Mouse (Mus musculus) kidney, postnatal 10 days (tissue): ENCODE results near the gene Vps4b.

ENCODE experiments used
- DNase-seq: peaks from one replicate; pipeline ENCODE4 v3.0.0; 2021; ENCODE audit warnings: mixed read lengths

Vps4b gene

DNA sequence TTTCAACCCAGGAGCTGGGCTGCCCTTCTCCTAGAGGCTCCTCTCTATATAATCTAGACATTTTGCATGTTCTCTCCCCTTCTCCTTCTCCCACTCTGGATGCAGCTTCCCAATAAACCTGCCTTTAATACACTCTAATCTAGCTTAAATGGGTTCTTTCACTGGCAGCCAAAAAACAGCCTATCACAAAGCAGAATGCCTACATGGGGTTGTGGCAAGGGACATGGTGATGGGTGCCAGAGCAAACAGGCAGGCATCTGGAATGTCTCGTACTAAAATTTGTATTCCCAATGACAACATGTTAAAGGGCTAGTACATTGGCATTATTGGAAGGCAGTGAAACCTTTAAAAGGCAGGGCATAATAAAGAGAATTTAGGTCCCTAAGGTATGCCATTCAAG is 45.9 kb downstream of the Vps4b start:
- no peak for DNase-seq

DNA sequence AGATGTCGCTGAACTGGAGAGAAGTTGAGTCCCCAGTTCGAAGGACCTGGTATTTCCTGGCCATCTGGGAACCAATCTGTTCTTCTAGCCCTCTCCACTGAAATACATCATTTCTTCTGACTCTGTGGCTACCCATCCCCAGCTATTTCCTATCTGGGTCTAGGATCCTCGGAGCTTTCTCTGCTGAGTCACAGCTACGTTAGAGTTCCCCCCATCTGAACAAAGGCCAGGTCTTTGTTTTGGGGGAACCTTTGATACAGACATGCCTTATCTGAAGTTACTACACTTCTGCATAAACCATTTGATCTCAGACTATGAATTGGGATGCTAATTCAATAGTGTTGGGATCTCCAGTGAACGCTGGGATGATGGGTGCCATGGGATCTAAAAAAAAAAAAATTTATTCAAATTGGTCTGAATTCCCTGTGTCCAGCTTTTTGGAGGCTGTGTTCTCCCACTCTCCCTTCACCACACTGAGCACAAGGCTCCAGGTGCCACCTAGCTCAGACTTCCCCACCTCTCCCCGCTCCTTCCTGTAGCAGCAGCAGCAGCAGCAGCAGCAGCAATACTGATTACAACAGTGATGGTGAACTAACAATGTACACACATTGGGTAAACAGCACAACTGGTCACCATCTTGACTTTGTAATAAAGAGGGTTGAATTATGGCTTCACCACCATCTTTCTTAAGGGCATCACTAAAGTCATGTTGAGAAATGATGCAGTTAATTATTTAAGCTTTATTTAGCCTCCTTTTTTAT is 47.8 kb downstream of the Vps4b start:
- DNase-seq: no peak

DNA sequence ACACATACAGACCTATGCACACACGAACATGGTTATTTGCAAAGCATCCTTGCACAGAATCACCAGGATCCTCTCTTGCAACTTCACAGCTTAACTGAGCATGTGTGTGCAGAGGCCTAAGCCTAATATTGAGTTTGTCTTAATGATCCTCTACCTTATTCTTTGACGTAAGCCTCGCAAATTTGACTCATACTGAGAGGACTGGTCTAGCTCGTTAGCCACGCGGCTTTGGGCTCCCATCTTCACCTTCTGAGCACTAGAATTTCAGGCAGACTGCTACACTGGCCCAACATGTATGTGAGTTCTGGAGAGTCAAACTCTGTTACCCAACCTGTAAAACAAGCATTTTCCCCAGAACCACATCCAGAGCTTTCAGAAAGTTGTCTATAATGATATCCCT is 53.5 kb downstream of the Vps4b start:
- no peak for DNase-seq

DNA sequence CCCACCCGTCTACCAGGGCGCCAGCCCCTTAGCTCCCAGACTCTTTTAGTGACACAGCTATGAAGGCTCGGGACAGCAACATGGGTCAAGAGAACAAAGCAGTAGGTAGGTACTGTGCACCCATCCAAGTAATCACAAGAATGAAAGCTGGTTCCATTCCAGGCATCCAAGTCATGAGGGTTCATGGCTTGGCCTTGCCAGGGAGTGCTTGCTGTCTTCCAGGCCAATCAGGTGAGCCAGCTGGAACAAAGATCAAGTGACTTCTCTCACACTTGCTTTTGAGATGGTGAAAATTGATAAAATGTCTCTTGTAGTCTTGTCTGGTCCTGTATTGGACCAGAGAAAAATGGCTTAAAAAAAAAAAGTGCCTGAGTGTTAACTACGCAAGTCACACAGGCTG is 55.8 kb downstream of the Vps4b start:
- no peak for DNase-seq

DNA sequence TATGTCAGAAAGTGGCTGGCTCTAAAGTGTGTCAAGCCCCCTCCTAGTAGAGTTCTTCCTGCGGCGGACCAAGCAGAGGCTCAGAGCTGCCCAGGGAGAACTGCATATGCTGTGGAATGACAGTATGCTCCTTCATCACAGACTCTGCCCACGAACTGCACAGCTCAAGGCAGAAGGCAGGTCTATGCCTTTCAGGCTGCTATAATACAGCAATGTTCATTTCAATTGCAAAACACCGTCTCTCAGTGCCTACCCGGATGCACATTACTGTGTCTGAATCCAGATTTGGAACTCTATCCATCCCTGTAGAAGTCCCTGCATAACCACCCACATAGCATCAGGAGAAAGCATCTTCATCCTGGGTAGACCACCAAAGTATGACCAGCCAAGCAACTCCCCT is 56.7 kb downstream of the Vps4b start:
- DNase-seq: no peak

DNA sequence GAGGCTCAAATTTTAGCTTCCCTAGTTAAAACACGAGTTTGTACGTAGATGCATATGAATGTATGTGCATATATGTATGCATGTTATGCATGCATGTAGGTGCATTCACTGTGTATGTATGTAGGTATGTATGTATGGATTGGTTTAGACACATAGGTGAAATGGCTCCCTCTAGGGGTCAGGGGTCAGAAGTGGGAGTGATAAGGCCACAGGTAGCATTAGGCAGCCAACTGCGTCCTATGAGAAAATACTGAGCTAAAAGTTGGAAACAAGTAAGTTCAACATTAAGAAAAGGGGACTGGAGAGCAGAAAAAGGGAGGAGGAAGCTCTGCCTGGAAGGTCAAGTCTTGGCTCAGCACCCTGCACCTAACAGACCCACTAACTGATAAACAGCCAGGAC is 58.4 kb downstream of the Vps4b start:
- peak; percentile 28 for DNase-seq

DNA sequence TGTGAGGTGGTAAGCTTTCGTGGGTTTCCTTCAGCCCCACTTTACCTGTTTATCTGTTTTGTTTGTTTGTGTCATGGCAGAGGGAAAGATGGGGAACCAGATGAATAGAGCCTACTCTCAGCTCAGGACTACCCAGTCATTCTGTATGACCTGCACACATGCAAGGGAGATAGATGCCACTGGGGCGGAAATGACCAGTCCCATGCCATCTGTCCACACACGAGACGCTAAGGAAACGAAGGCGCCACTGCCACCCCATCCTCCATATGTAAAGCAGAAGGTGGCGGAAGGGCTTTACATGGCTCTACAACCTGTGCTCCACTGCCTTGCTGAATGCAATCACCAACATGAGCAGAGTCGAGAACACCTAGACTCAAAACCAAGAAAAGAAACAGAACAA is 60.3 kb downstream of the Vps4b start:
- no peak for DNase-seq

DNA sequence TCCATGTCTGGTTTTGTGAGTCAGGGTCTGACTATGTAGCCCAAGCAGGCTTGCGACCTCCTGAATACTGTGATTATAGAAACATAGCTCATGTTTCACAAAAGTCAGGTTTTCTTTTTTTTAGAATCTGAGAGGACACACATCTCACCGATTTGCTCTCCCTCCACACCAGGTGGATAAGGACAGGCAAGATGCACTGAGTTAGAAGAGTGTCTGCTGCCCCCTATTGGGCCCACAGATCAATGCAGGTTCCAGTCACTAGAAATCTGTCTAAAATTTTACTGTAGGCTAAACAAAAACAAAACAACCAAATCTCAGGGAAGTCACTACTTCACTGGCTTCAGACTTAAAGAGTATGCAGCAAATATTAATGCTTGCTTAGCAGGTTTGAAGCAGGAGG is 60.9 kb downstream of the Vps4b start:
- peak; percentile 58 for DNase-seq

DNA sequence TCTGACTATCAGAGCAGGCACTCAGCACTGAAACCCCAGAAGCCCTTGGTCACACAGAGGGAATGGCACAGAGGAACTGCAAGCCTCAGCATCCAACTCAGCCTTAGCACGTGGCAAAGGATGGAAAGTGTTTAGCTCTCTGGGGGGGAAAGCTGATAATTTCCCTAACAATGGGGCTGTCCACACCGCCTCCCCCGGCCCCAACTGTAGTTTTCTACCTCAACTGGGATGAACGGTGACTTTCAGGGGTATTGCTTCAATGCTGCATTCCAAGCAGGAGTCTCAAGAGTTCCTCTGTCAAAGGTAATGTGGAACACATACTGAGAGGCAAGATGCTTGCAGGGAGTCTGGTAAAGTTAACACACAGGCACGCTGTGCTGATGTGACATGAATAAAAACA is 74.5 kb downstream of the Vps4b start:
- DNase-seq: no peak

DNA sequence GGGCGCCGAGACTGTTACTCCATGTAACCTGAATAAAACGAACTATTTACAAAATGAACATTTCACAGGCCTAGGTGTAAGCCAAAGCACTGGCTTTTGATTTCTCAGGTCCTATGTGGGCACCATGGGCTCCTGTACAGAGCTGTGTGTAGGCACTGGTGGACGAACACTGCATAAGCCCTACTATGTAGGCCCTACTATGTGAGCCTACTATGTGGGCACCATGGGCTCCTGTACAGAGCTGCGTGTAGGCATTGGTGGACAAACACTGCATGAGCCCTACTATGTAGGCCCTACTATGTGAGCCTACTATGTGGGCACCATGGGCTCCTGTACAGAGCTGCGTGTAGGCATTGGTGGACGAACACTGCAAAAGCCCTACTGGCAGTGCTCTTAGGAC is 78.8 kb downstream of the Vps4b start:
- DNase-seq: peak; percentile 33

DNA sequence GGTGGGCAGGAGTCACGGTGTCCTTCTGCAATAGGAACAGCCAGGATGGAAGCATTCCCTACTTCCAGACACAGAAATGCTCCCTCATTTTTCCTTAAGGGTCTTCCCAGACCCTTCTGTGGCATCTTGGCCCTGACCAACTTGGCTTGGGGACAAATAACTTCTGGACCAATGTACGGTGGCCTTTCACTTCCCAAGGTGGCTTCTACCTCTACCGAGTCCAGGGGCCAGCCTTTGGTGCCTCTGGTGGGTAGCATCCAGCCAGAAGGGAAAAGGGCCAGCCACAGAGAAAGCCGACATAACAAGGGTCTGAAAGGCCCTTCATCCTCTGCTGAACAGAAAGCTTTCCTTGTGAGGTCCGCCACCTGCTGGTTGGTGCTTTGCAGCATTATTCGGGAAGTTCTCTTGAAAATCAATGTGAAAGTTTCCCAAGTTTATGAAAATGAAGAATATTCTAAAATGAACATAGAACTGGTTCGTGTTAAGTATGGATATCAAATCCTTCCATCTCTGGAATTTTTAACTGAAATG is 79.4 kb downstream of the Vps4b start:
- peak; percentile 92 for DNase-seq

DNA sequence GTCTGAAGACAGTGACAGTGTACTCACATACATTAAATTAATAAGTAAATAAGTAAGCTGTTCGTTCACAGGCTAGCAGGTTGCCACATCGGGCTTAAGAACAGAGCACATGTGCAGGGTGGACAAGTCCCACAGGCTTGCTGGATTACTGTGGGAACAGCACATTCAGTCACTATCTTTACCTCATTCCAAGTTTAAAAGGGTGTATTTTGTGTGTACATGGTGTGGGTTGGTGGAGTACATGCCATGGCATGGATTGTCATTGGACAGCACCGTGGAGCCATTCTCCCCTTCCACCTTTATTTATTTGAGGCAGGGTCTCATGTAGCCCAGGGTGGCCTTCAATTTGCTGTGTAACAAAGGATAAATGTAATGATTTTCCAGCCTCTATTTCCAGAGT is 80.4 kb downstream of the Vps4b start:
- no peak for DNase-seq

DNA sequence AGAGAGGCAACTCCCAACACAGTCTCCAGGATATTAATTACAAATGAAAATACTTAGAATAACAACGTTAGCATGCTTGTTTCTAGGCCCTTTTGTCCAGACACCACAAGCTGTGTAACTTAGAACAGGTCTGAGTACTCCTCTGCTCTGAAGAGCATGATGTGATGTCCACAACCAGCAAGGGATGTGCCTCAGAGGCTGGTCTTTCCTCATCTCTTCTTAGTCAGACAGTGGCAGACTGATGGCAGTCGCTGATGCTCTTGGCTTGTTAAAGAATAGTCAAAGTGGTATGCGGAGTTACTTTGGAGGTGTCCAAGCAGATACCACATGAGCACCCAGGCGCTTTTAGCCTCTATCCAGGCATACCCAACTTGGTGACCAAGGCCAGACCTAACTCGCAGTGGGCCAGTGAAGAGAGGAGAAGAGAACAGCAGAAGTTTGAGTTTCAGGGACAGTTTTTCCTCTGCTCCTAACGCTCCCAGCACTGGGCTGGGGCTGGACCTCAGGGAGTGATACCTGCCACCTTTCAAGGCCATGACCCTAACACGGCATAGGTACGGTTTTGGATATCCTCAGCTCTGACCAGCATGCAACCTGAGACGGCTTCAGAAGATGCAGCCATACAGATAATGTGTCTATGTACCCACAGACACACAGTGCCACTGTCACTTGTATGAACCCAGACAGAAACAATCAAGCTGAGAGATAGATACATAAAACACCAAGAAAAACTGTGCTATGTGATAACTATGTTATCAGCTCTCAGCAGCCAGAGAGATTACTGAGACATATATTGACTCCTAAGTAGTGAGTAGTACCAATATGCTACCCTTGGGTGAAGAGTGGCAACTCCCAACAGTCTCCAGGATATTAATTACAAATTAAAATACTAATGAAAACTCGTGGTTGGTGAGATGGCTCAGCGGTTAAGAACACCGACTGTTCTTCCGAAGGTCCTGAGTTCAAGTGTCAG is 81.1 kb downstream of the Vps4b start:
- DNase-seq: no peak

DNA sequence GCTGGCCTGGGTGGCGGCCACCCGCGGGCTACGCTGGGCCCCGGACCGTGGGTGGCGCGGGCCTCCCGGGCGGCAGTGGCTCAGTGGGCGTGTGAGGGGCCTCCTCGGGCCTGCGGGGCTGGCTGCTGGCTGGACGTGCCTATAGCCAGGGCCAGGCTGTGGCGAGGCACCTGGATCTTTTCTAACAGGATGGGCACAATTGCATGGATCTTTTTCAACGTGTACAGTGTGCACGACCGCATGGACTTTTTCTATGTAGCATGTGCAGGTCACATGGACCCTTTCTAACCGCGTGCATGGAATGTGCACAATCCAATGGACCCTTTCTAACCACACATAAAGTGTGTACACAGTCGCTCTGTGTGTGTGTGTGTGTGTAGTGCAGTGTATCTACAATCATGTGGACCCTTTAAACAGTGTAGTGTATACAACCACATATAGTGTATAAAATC is 82.0 kb downstream of the Vps4b start:
- no peak for DNase-seq
